Mouse (Mus musculus) cortical plate, adult 2 months (tissue): ENCODE measurements around the gene Exoc7.

ENCODE experiments used
- CTCF ChIP-seq: fragments of 200-500 bp; IDR thresholded peaks from 2 replicates; pipeline ENCODE4 v1.5.1; 2011; ENCODE audit warnings: mild to moderate bottlenecking, control low read depth, low read length; ENCODE audit not compliant: insufficient read depth; ENCODE audit errors: extremely low read depth
- POLR2A ChIP-seq: fragments of 200-500 bp; IDR thresholded peaks from 2 replicates; pipeline ENCODE4 v1.6.1; 2011; ENCODE audit warnings: mild to moderate bottlenecking, low read length, control low read depth; ENCODE audit not compliant: insufficient read depth; ENCODE audit errors: extremely low read depth

DNA sequence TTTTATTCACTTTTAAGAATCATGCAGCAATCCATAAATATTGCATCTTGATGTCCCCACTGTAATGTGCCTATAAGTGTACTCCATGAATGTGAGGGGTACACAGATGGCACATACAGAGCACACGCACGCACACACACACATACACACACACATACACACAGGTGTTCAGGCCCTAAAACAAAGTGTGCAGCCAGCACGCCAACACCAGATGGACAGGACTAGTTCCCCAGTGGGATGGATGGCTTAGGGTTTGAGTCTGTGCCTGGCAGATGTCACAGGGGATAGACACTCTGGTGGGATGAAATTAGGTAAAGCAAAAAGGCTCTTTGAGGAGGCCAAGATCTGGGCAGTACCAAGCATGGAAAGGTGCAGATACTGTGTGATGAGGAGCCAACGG lies 29.4 kb upstream of the Exoc7 start:
- TF ChIP-seq POLR2A (no peak), CTCF (no peak)
